Mouse (Mus musculus) right cerebral cortex, postnatal 4 days (tissue): ENCODE results near the gene Dusp15.

Experiments used
- DNase-seq: peaks from one replicate; pipeline ENCODE4 v3.0.0-alpha.2; 2022

Dusp15 gene

GRCm38 (mm10) chr2:152904127-152904643 is 47.3 kb downstream of the Dusp15 start:
- DNase-seq = no peak

- DNase-seq = no peak
These were observed 47.9 kb downstream of the Dusp15 start for GRCm38 (mm10) chr2:152903586-152903985.

GRCm38 (mm10) chr2:152902658-152903057 is 48.8 kb downstream of the Dusp15 start:
- no peak for DNase-seq

- DNase-seq = no peak
These were observed 50.2 kb downstream of the Dusp15 start for GRCm38 (mm10) chr2:152901296-152901695.

GRCm38 (mm10) chr2:152899011-152899410 is 52.5 kb downstream of the Dusp15 start:
- DNase-seq = no peak

GRCm38 (mm10) chr2:152896926-152897325 is 54.6 kb downstream of the Dusp15 start:
- no peak for DNase-seq

GRCm38 (mm10) chr2:152895834-152896233 is 55.7 kb downstream of the Dusp15 start:
- no peak for DNase-seq
